Mouse (Mus musculus): ENCODE data around the gene Fgfr2. TPM values are rescaled to one million over a fixed set of nuclear protein-coding genes. Genes with fewer than 3 reads are reported as not detected.

Gene Fgfr2
- polyA plus RNA-seq, 1 experiment from 2014 or later, result 110 TPM

DNA sequence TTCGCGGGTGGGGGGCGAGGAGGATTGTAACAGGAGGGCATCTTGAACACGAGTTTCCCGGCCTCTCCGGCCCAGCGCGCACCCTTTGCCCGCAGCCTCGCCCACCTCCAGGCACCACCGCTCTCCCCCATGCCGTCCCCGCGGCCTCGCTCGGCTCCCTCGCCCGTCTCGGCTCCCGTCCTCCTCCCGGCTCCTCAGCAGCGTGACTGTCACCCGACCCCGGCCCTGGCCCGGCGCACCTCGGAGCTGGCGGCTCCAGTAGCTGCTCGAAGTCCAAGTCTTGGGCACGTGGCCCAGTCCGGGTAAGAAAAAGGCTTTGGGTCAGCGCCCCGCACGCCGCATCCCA lies 1760.9 kb downstream of the Fgfr2 start:
- Histone ChIP-seq H3K4me3 (ENCODE audit: low read depth, low read length) (peak overlapping the region; percentile 81), H3K27ac (ENCODE audit: low read length) (peak overlapping the region; percentile 89), H3K9me3 (ENCODE audit: low read length) (no peaks in the 10 kb centered on the region), H3K4me1 (ENCODE audit: insufficient read depth, low read depth, low read length) (no peaks in the 10 kb centered on the region), H3K9ac (replicated peaks; ENCODE audit: low read depth) (peak overlapping the region; percentile 90), H3K36me3 (ENCODE audit: insufficient read depth, low read length) (0 out of 2 replicates have a peak, but pooled peaks cover 3% of the 10 kb centered on the region), H3K4me2 (replicated peaks; ENCODE audit: low read depth, low read length) (peak overlapping the region; percentile 78), H3K27me3 (replicated peaks; ENCODE audit: insufficient read depth, low read length) (no peaks in the 10 kb centered on the region)
- TF ChIP-seq CTCF (IDR thresholded peaks at IDR 0.05) (no peak), EP300 (IDR thresholded peaks at IDR 0.05) (no peak)
- ATAC-seq (peak; percentile 73), DNase-seq (ENCODE audit: low spot score) (no peak)
- under 1% methylated on average over 33 of the region's 35 CpGs for WGBS

DNA sequence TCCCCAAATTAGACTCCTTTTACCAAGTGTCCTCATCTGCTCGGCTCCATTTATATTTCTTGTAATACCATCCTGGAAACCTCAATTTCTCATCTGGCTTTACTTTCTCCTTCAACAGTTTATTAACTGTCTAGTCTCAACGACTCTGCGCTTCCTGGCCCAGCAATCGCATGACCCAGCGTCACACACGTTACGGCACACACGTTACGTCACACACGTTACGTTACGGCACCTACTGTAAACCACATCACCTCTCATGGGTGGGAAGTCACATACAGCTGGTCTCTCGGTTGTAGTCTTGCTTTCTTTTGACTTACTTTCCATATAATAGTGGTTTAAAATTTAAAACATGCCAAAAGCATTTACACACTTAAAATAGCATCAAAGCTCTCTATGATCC lies 1767.0 kb downstream of the Fgfr2 start:
- Histone ChIP-seq H3K27me3 (replicated peaks; ENCODE audit: insufficient read depth, low read length) (no peaks in the 10 kb centered on the region), H3K36me3 (ENCODE audit: insufficient read depth, low read length) (peaks cover 18% of the 10 kb centered on the region; the same call in 1 of the 2 replicates), H3K4me3 (ENCODE audit: low read depth, low read length) (no peak overlapping the region), H3K27ac (ENCODE audit: low read length) (no peak overlapping the region), H3K9ac (replicated peaks; ENCODE audit: low read depth) (no peak overlapping the region), H3K4me2 (replicated peaks; ENCODE audit: low read depth, low read length) (no peak overlapping the region), H3K9me3 (ENCODE audit: low read length) (no peaks in the 10 kb centered on the region), H3K4me1 (ENCODE audit: insufficient read depth, low read depth, low read length) (no peaks in the 10 kb centered on the region)
- 91% methylated on average over 13 of the region's 13 CpGs for WGBS
- TF ChIP-seq CTCF (IDR thresholded peaks at IDR 0.05), result no peak
- no peak for TF ChIP-seq EP300 (IDR thresholded peaks at IDR 0.05)
- ATAC-seq (no peak), DNase-seq (ENCODE audit: low spot score) (no peak)

DNA sequence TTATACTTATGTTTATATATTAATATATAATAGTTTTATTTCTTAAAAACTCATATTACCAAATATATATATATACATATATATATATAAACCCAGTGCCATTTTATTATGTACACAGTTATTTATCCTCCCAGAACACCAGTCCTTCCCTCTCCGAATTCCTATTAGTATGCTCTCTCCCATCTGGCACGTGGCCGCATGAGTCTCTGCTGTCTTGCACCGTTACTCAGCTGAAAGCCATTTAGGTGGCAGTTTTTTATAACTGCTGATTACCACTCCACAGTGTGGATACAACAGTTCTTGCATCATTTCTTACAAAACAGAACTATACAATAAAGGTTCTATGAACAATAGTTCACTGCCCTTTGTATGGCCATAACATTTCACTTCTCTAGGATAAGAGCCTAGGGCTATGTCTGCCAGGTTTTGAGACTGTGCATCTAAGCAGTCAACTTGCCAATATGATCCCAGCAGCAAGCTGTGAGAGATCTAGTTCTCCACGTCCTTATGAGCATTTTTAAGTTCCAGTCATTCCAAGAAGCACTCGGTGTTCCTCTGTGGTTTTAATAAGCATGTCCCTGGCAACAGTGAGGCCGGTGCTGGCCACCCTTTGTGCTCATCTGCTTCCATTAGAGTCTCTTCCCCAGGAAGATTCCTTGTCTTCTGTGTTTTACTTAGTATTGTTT lies 1777.2 kb downstream of the Fgfr2 start:
- H3K36me3 ChIP-seq (ENCODE audit: insufficient read depth, low read length), result peaks cover 17% of the 10 kb centered on the region

DNA sequence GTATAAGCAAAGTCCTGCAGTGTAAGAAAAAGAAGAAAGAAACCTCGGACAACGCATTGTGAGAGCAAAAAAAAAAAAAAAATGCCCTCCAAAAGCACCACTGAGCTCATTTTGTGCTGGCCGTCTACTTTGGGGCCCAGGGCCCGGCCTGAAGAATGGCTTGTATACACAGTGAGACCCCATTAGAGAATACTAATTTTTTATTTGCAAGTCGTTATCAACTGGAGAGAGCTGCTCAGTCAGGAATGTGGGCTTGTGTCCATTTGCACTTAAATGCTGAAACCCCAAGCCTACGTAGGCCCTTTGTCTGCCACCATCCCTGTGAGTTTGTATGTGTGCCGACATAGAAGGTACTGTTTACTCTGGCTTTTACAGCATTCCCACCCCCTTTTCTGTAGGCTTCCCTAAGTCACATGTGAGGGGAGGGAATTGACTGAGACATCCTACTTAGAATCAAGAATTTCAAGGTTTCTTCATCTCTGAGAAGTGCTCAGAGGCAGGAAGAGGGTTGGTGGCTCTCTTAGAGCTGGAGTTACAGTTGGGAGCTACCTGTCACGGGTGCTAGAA lies 1785.6 kb downstream of the Fgfr2 start:
- 0 out of 2 replicates have a peak, but pooled peaks cover 6% of the 10 kb centered on the region for H3K36me3 ChIP-seq (ENCODE audit: insufficient read depth, low read length)
- TF ChIP-seq CTCF (IDR thresholded peaks at IDR 0.05), result no peak
- no peak for TF ChIP-seq EP300 (IDR thresholded peaks at IDR 0.05)
- H3K9ac ChIP-seq (replicated peaks; ENCODE audit: low read depth), result no peak overlapping the region
- DNase-seq (ENCODE audit: low spot score) (peak; percentile 32), ATAC-seq (peak; percentile 53)
- 26% methylated on average over 8 of the region's 8 CpGs for WGBS
- H3K27ac ChIP-seq (ENCODE audit: low read length), result no peak overlapping the region
- no peaks in the 10 kb centered on the region for H3K9me3 ChIP-seq (ENCODE audit: low read length)
- no peaks in the 10 kb centered on the region for H3K27me3 ChIP-seq (replicated peaks; ENCODE audit: insufficient read depth, low read length)
- no peaks in the 10 kb centered on the region for H3K4me1 ChIP-seq (ENCODE audit: insufficient read depth, low read depth, low read length)
- H3K4me2 ChIP-seq (replicated peaks; ENCODE audit: low read depth, low read length), result no peak overlapping the region; the same call in 1 of the 2 replicates
- no peak overlapping the region for H3K4me3 ChIP-seq (ENCODE audit: low read depth, low read length)

More for the DNA sequence above, 1777.2 kb downstream of the Fgfr2 start:
- TF ChIP-seq CTCF (IDR thresholded peaks at IDR 0.05) (no peak), EP300 (IDR thresholded peaks at IDR 0.05) (no peak)
- Histone ChIP-seq H3K4me1 (ENCODE audit: insufficient read depth, low read depth, low read length) (no peaks in the 10 kb centered on the region), H3K9ac (replicated peaks; ENCODE audit: low read depth) (no peak overlapping the region), H3K9me3 (ENCODE audit: low read length) (no peaks in the 10 kb centered on the region), H3K27ac (ENCODE audit: low read length) (no peak overlapping the region), H3K27me3 (replicated peaks; ENCODE audit: insufficient read depth, low read length) (no peaks in the 10 kb centered on the region), H3K4me3 (ENCODE audit: low read depth, low read length) (no peak overlapping the region), H3K4me2 (replicated peaks; ENCODE audit: low read depth, low read length) (no peak overlapping the region)
- peak; percentile 16 for DNase-seq (ENCODE audit: low spot score)
- 75% methylated on average over 7 of the region's 7 CpGs for WGBS
- no peak for ATAC-seq

DNA sequence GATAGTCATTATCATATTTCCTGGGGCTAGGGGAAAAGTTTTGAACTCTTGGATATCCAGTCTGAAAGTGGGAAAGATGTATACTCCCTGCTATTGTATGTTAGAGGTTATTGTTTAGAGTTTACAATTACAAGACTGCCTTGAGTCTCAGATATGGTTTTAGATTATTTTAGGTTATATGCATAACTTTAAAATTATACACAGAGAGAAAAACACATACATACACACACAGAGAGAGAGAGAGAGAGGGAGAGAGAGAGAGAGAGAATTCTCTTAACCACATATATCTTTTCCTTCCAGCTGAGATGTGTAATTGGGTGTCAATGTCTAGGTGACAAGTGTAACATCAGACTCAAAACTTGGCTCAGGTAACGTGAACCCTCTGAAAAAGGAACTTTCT lies 1789.6 kb downstream of the Fgfr2 start, which contains the start of gene Fam24a:
TSS of gene Fam24a (plus strand) at position 301 of the 400 bp plus-strand sequence.
- no peak within 1 kb of the TSS for H3K9ac ChIP-seq (replicated peaks; ENCODE audit: low read depth)
- WGBS, result 42% methylated on average over 1 of the region's 1 CpGs
- DNase-seq (ENCODE audit: low spot score) (no peak), ATAC-seq (no peak)
- TF ChIP-seq EP300 (IDR thresholded peaks at IDR 0.05) (no peak), CTCF (IDR thresholded peaks at IDR 0.05) (no peak)
- no peaks in the 10 kb centered on the region for H3K9me3 ChIP-seq (ENCODE audit: low read length)
- H3K4me3 ChIP-seq (ENCODE audit: low read depth, low read length), result no peak within 1 kb of the TSS
- H3K4me1 ChIP-seq (ENCODE audit: insufficient read depth, low read depth, low read length), result no peaks in the 10 kb centered on the region
- no peak within 1 kb of the TSS for H3K27ac ChIP-seq (ENCODE audit: low read length)
- no peaks in the 10 kb centered on the region for H3K36me3 ChIP-seq (ENCODE audit: insufficient read depth, low read length)
- H3K27me3 ChIP-seq (replicated peaks; ENCODE audit: insufficient read depth, low read length), result no peaks in the 10 kb centered on the region
- no peak within 1 kb of the TSS for H3K4me2 ChIP-seq (replicated peaks; ENCODE audit: low read depth, low read length)

DNA sequence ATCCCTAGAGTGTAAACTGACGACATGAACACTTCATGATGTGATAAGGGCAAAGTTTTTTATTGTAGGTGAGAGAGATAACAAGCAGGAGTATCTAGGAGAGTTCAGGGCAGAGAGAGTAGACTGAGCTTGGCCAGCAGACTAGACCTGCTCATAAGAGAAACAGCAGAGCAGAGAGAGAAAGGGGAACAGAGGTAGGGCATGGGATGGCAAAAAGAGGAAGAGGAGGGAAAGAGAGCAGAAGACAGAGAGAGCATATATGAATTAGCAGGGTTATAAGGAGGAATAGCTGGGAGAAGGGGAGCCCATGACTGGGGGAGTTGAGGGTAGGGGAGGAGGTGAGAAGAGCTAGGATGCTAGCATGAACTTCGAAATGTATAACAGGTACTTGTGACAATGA lies 1791.5 kb downstream of the Fgfr2 start:
- WGBS, result 63% methylated on average over 2 of the region's 2 CpGs
- no peak for TF ChIP-seq EP300 (IDR thresholded peaks at IDR 0.05)
- no peak for TF ChIP-seq CTCF (IDR thresholded peaks at IDR 0.05)
- no peaks in the 10 kb centered on the region for H3K4me1 ChIP-seq (ENCODE audit: insufficient read depth, low read depth, low read length)
- H3K4me2 ChIP-seq (replicated peaks; ENCODE audit: low read depth, low read length), result no peak overlapping the region
- no peak overlapping the region for H3K9ac ChIP-seq (replicated peaks; ENCODE audit: low read depth)
- DNase-seq (ENCODE audit: low spot score) (no peak), ATAC-seq (no peak)
- no peaks in the 10 kb centered on the region for H3K36me3 ChIP-seq (ENCODE audit: insufficient read depth, low read length)
- no peaks in the 10 kb centered on the region for H3K9me3 ChIP-seq (ENCODE audit: low read length)
- H3K27me3 ChIP-seq (replicated peaks; ENCODE audit: insufficient read depth, low read length), result no peaks in the 10 kb centered on the region
- H3K4me3 ChIP-seq (ENCODE audit: low read depth, low read length), result no peak overlapping the region
- H3K27ac ChIP-seq (ENCODE audit: low read length), result no peak overlapping the region
